Mouse (Mus musculus) heart, embryonic 10.5 days (tissue): ENCODE results near the gene Epp13. TPM values are rescaled to one million over a fixed set of nuclear protein-coding genes. Genes with fewer than 3 reads are reported as not detected.
"Not testable (repeated sequence)": the region's sequence is repeated elsewhere in the genome, so short reads cannot be mapped to it uniquely, and the experiment has no call there.

Experiments used
- DNase-seq: peaks from one replicate; pipeline ENCODE4 v3.0.0-alpha.2; 2017; ENCODE audit warnings: low spot score
- H3K27ac ChIP-seq: fragments of 300-500 bp; sonication (generic); 2 replicates; pipeline ENCODE4 v1.5.1; 2016; ENCODE audit warnings: mild to moderate bottlenecking
- H3K27me3 ChIP-seq: fragments of 300-500 bp; sonication (generic); 2 replicates; pipeline ENCODE4 v1.6.1; 2016; ENCODE audit warnings: mild to moderate bottlenecking; ENCODE audit not compliant: poor library complexity, insufficient read depth, severe bottlenecking
- H3K36me3 ChIP-seq: fragments of 300-500 bp; sonication (generic); 2 replicates; pipeline ENCODE4 v1.6.1; 2016; ENCODE audit warnings: mild to moderate bottlenecking, moderate library complexity
- H3K4me1 ChIP-seq: fragments of 300-500 bp; sonication (generic); 2 replicates; pipeline ENCODE4 v1.6.1; 2016; ENCODE audit warnings: mild to moderate bottlenecking
- H3K4me3 ChIP-seq: fragments of 300-500 bp; sonication (generic); 2 replicates; pipeline ENCODE4 v1.5.1; 2016; ENCODE audit warnings: mild to moderate bottlenecking, moderate library complexity
- H3K9me3 ChIP-seq: fragments of 300-500 bp; sonication (generic); 2 replicates; pipeline ENCODE4 v1.6.1; 2016; ENCODE audit warnings: mild to moderate bottlenecking, moderate library complexity
- WGBS: fragments of 180-500 bp; shearing (Covaris S2); methylation state at CpG from one replicate; pipeline ENCODE4 v1.1.7; 2016; 5-methylcytosine and 5-hydroxymethylcytosine counted together
- polyA plus RNA-seq: library from polyadenylated mRNA; unstranded; fragments of >200 nt; fragmentation: Nextera tagmentation; extraction: Ambion mirVana; gene quantifications from 2 replicates; pipeline ENCODE4 v1.2.1, GENCODE M21; 2016

Epp13 gene
- polyA plus RNA-seq, 1 experiment from 2014 or later = not detected

GRCm38 (mm10) chr7:6291121-6291520, 38.6 kb downstream of the Epp13 start:
- not testable (repeated sequence) for H3K4me1 ChIP-seq, H3K27ac ChIP-seq, H3K27me3 ChIP-seq, H3K4me3 ChIP-seq, DNase-seq, H3K9me3 ChIP-seq, H3K36me3 ChIP-seq
- 81% methylated on average over 6 of the region's 6 CpGs for WGBS

GRCm38 (mm10) chr7:6300796-6301195, 48.3 kb downstream of the Epp13 start:
- peaks cover 23% of the 10 kb centered on the region for H3K36me3 ChIP-seq

GRCm38 (mm10) chr7:6330458-6331232, 78.1 kb downstream of the Epp13 start:
- Histone ChIP-seq H3K9me3 (no peaks in the 10 kb centered on the region), H3K27me3 (no peaks in the 10 kb centered on the region), H3K36me3 (peaks cover 4% of the 10 kb centered on the region; the same call in 1 of the 2 replicates), H3K4me1 (peaks cover 10% of the 10 kb centered on the region; the same call in 1 of the 2 replicates), H3K4me3 (peak overlapping the region; percentile 67), H3K27ac (peak overlapping the region; percentile 90)
- no peak for DNase-seq
- 18% methylated on average over 23 of the region's 23 CpGs for WGBS

More at GRCm38 (mm10) chr7:6300796-6301195, 48.3 kb downstream of the Epp13 start:
- H3K9me3 ChIP-seq, H3K27ac ChIP-seq, H3K4me3 ChIP-seq, H3K4me1 ChIP-seq, H3K27me3 ChIP-seq, DNase-seq: not testable (repeated sequence)
- 73% methylated on average over 11 of the region's 11 CpGs for WGBS

GRCm38 (mm10) chr7:6331233-6331956, 78.9 kb downstream of the Epp13 start, which contains the start of gene Zfp583:
Zfp583 (minus strand) TSS chr7:6331285.
- DNase-seq = peak; percentile 91
- Histone ChIP-seq H3K36me3 (peaks cover 4% of the 10 kb centered on the region; the same call in 1 of the 2 replicates), H3K4me3 (peak within 1 kb of the TSS; percentile 67), H3K4me1 (peaks cover 10% of the 10 kb centered on the region; the same call in 1 of the 2 replicates), H3K9me3 (no peaks in the 10 kb centered on the region), H3K27ac (peak within 1 kb of the TSS; percentile 90), H3K27me3 (no peaks in the 10 kb centered on the region)
- WGBS = 5% methylated on average over 31 of the region's 31 CpGs

Other genes starting within 250 kb of the Epp13 start
- gene Vmn1r65, start 241.7 kb upstream of the Epp13 start, polyA plus RNA-seq = not detected in 2 replicates
- not detected in 2 replicates for gene Nlrp4c, start 207.5 kb upstream of the Epp13 start, polyA plus RNA-seq
- 22.3 and 31.1 TPM in 2 replicates for gene Zfp787, start 96.7 kb upstream of the Epp13 start, polyA plus RNA-seq
- gene Zfp444, start 80.5 kb upstream of the Epp13 start, polyA plus RNA-seq = 38.6 and 51.4 TPM in 2 replicates
- not detected in 2 replicates for gene Galp, start 55.6 kb upstream of the Epp13 start, polyA plus RNA-seq
- gene Zscan5b, start 30.4 kb upstream of the Epp13 start, polyA plus RNA-seq = not detected in 2 replicates
- gene Zfp667, start 33.9 kb downstream of the Epp13 start, polyA plus RNA-seq = 3.4 and 4.1 TPM in 2 replicates
- gene Zfp583, start 78.6 kb downstream of the Epp13 start, polyA plus RNA-seq = 4.9 and 5.3 TPM in 2 replicates
- 1.8 and 2.4 TPM in 2 replicates for gene Gm3854, start 91.0 kb downstream of the Epp13 start, polyA plus RNA-seq
- gene Zfp78, start 110.6 kb downstream of the Epp13 start, polyA plus RNA-seq = 0.83 and 1.3 TPM in 2 replicates
- gene Zfp28, start 130.6 kb downstream of the Epp13 start, polyA plus RNA-seq = 8.6 and 9.5 TPM in 2 replicates
- 0.18 and 0.21 TPM in 2 replicates for gene Smim17, start 146.0 kb downstream of the Epp13 start, polyA plus RNA-seq
- not detected in 2 replicates for gene Gm20715, start 157.6 kb downstream of the Epp13 start, polyA plus RNA-seq
- gene Olfr1344, start 186.0 kb downstream of the Epp13 start, polyA plus RNA-seq = not detected in 2 replicates
- gene Olfr1336, start 203.5 kb downstream of the Epp13 start, polyA plus RNA-seq = not detected in 2 replicates
- not detected in 2 replicates for gene Olfr1346, start 214.4 kb downstream of the Epp13 start, polyA plus RNA-seq
- gene Olfr5, start 234.2 kb downstream of the Epp13 start, polyA plus RNA-seq = not detected in 2 replicates
- gene Olfr1347, start 247.0 kb downstream of the Epp13 start, polyA plus RNA-seq = not detected in 2 replicates